Mouse (Mus musculus): ENCODE measurements around the gene 4921507P07Rik.

DNA sequence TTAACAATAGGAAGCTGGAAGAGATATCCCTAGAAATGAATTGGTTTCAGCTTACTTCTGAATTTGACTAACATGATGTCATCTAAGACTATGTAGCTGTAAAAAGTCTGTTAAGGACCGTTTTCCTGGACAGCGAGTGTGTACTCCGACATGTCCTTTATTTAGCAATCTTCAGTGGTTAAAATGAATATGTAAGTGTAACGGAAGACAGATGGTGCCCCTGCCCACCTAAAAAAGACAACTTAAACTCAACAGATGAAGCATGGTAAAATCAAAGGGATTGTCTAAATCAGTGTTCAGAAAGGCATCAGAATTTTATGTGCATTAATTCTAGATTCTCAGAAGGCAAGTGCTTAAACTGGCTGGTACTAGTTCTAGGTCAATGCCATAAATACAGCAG lies 34.0 kb downstream of the 4921507P07Rik start:
- TF ChIP-seq POLR2A (IDR thresholded peaks at IDR 0.05; ENCODE audit: insufficient read length, low read depth), result no peak
- TF ChIP-seq TCF12 (IDR thresholded peaks at IDR 0.05; ENCODE audit: insufficient read depth, poor library complexity, severe bottlenecking), result no peak
- no peak for TF ChIP-seq USF1 (IDR thresholded peaks at IDR 0.05; ENCODE audit: low read depth)
- no peak for TF ChIP-seq CEBPB (IDR thresholded peaks at IDR 0.05; ENCODE audit: insufficient read depth, poor library complexity, severe bottlenecking)
- TF ChIP-seq MAX (IDR thresholded peaks at IDR 0.05; ENCODE audit: low read depth), result no peak
- no peak for TF ChIP-seq SRF (IDR thresholded peaks at IDR 0.05; ENCODE audit: control insufficient read depth, insufficient read length, low read depth)
- no peak for TF ChIP-seq POLR2AphosphoS2 (IDR thresholded peaks at IDR 0.05; ENCODE audit: insufficient read length, low read depth)
- no peak for TF ChIP-seq REST (IDR thresholded peaks at IDR 0.05; ENCODE audit: insufficient read depth, insufficient read length)
- no peak for TF ChIP-seq E2F4 (IDR thresholded peaks at IDR 0.05; ENCODE audit: insufficient read depth)
- TF ChIP-seq MYOG (IDR thresholded peaks at IDR 0.05; ENCODE audit: control insufficient read depth in 1 of 3, insufficient read depth in 1 of 3, insufficient read length in 2 of 3, low read depth in 2 of 3), result no peak
- TF ChIP-seq MYOD1 (IDR thresholded peaks at IDR 0.05; ENCODE audit: control insufficient read depth in 1 of 3, insufficient read length in 2 of 3, low read depth in 2 of 3), result no peak

All from myocyte (in vitro differentiated cells).